Mouse (Mus musculus) lung, adult 2 months (tissue): Measurements from ENCODE around the gene Klhdc10. TPM values are rescaled to one million over a fixed set of nuclear protein-coding genes. Genes with fewer than 3 reads are reported as not detected.

Experiments used
- DNase-seq: peaks from one replicate; pipeline ENCODE4 v3.0.0; 2022
- H3K4me1 ChIP-seq: fragments of 200-500 bp; 2 replicates; pipeline ENCODE4 v1.6.1; 2011; ENCODE audit warnings: low read length; ENCODE audit not compliant: control insufficient read depth, insufficient read depth
- H3K4me3 ChIP-seq: fragments of 200-500 bp; replicated peaks from 2 replicates; pipeline ENCODE3; 2011; ENCODE audit warnings: low read depth, mild to moderate bottlenecking, control low read depth, low read length; ENCODE audit errors: extremely low read depth
- CTCF ChIP-seq: fragments of 200-500 bp; IDR thresholded peaks from 2 replicates; pipeline ENCODE4 v1.5.1; 2011; ENCODE audit warnings: mild to moderate bottlenecking, low read length, control low read depth; ENCODE audit not compliant: insufficient read depth
- POLR2A ChIP-seq: fragments of 200-500 bp; IDR thresholded peaks from 2 replicates; pipeline ENCODE4 v1.6.1; 2011; ENCODE audit warnings: low read depth, mild to moderate bottlenecking, control low read depth, low read length, borderline replicate concordance; ENCODE audit errors: extremely low read depth
- WGBS: fragments of 180-500 bp; shearing (Covaris S2); methylation state at CpG from one replicate; pipeline ENCODE4 v1.1.7; 2018; 5-methylcytosine and 5-hydroxymethylcytosine counted together
- polyA plus RNA-seq: library from polyadenylated mRNA; depleted of rRNA; stranded (reverse); fragments of >200 nt; gene quantifications from 2 replicates; pipeline ENCODE4 v1.2.3, GENCODE M21; 2012

The Klhdc10 gene
- polyA plus RNA-seq, 1 experiment = 17.8 TPM

GRCm38 (mm10) chr6:30436476-30436875 is 34.8 kb downstream of the Klhdc10 start:
- TF ChIP-seq POLR2A (no peak), CTCF (no peak)
- no peak overlapping the region for H3K4me3 ChIP-seq
- no peaks in the 10 kb centered on the region for H3K4me1 ChIP-seq
- 83% methylated on average over 3 of the region's 3 CpGs for WGBS
- no peak for DNase-seq

GRCm38 (mm10) chr6:30437054-30437453 is 35.4 kb downstream of the Klhdc10 start:
- no peaks in the 10 kb centered on the region for H3K4me1 ChIP-seq
- no peak for TF ChIP-seq POLR2A
- H3K4me3 ChIP-seq = no peak overlapping the region
- no peak for DNase-seq
- 46% methylated on average over 3 of the region's 3 CpGs for WGBS

GRCm38 (mm10) chr6:30439576-30439975 is 37.9 kb downstream of the Klhdc10 start:
- H3K4me1 ChIP-seq = no peaks in the 10 kb centered on the region
- 95% methylated on average over 10 of the region's 10 CpGs for WGBS
- H3K4me3 ChIP-seq = no peak overlapping the region
- no peak for DNase-seq
- no peak for TF ChIP-seq POLR2A
- no peak for TF ChIP-seq CTCF

- TF ChIP-seq CTCF = no peak
- TF ChIP-seq POLR2A = no peak
- DNase-seq = no peak
- no peaks in the 10 kb centered on the region for H3K4me1 ChIP-seq
- 91% methylated on average over 7 of the region's 7 CpGs for WGBS
- H3K4me3 ChIP-seq = no peak overlapping the region
Measured at GRCm38 (mm10) chr6:30456991-30457390, 55.3 kb downstream of the Klhdc10 start.

GRCm38 (mm10) chr6:30458626-30459025 is 57.0 kb downstream of the Klhdc10 start:
- no peak for TF ChIP-seq POLR2A
- no peak for TF ChIP-seq CTCF
- 84% methylated on average over 5 of the region's 5 CpGs for WGBS
- no peak overlapping the region for H3K4me3 ChIP-seq
- H3K4me1 ChIP-seq = no peaks in the 10 kb centered on the region
- DNase-seq = no peak

GRCm38 (mm10) chr6:30459056-30459747 is 57.5 kb downstream of the Klhdc10 start:
- 74% methylated on average over 16 of the region's 16 CpGs for WGBS
- TF ChIP-seq CTCF = no peak
- TF ChIP-seq POLR2A = no peak
- DNase-seq = no peak
- H3K4me1 ChIP-seq = no peaks in the 10 kb centered on the region
- peak overlapping the region; percentile 65 for H3K4me3 ChIP-seq

- no peaks in the 10 kb centered on the region for H3K4me1 ChIP-seq
- peak overlapping the region; percentile 65 for H3K4me3 ChIP-seq
- peak; percentile 73 for DNase-seq
- WGBS = 13% methylated on average over 40 of the region's 40 CpGs
- TF ChIP-seq CTCF (peak; percentile 69), POLR2A (no peak)
Measured at GRCm38 (mm10) chr6:30459811-30460749, 58.4 kb downstream of the Klhdc10 start.

GRCm38 (mm10) chr6:30460750-30461446 is 59.2 kb downstream of the Klhdc10 start:
- no peaks in the 10 kb centered on the region for H3K4me1 ChIP-seq
- no peak for TF ChIP-seq POLR2A
- no peak for TF ChIP-seq CTCF
- no peak overlapping the region for H3K4me3 ChIP-seq
- WGBS = 54% methylated on average over 19 of the region's 19 CpGs
- peak; percentile 21 for DNase-seq

- TF ChIP-seq CTCF (no peak), POLR2A (no peak)
- Histone ChIP-seq H3K4me3 (no peak overlapping the region), H3K4me1 (no peaks in the 10 kb centered on the region)
- DNase-seq = no peak
- WGBS = 88% methylated on average over 13 of the region's 13 CpGs
Measured at GRCm38 (mm10) chr6:30461755-30462344, 60.2 kb downstream of the Klhdc10 start.
